29 mouse cellular contexts compared by ENCODE assay signal in the genomic region with DNA sequence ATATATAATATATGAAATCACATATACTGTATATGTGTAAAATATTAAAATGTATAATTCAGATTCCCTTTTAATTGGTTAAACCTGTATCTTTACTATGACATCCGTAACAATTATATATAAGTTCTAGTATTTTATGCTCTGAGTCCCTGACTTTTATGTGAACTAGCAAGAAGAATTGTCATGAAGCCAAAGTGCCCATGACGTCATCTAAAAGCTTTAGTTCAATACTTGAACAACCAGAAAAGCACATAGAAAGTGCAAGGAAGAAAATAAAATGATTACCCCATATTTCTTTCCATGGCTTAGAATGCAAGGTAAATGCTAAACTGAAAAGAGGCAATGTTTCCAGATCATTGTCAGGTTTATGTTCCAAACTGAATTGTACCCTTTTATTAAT.
DNase-seq lines count a peak whose midpoint lies in the region; ATAC-seq and TF ChIP-seq lines count a peak whose summit lies in the region.
"Had no signal": no experiment of that assay in that cellular context is flagged by ENCODE, and none has a peak within 500 bp of the region (broad histone marks: within the 10 kb centered on the region; RNA-seq: fewer than 3 reads in every experiment).

No protein-coding gene starts in this region.

- no peaks in the 10 kb centered on the region for H3K9me3 ChIP-seq in heart, embryonic 15.5 days (replicated peaks)
- no peaks in the 10 kb centered on the region for H3K9me3 ChIP-seq in lung, embryonic 14.5 days (ENCODE audit: low read depth, low read length)
- H3K9me3 ChIP-seq in stomach, embryonic 14.5 days (ENCODE audit: control insufficient read depth, low read depth, low read length), result no peaks in the 10 kb centered on the region
- no peaks in the 10 kb centered on the region; the same call in 1 of the 2 replicates for H3K9me3 ChIP-seq in forebrain, embryonic 16.5 days (ENCODE audit: control insufficient read depth, low read length)
- H3K9me3 ChIP-seq: neural tube, embryonic 13.5 days had no signal

- peak overlapping the region; percentile 63 for H3K27ac ChIP-seq in heart, embryonic 15.5 days
- peak overlapping the region; percentile 84 for H3K27ac ChIP-seq in lung, embryonic 14.5 days (ENCODE audit: low read depth)
- H3K27ac ChIP-seq in stomach, embryonic 14.5 days (ENCODE audit: low read length), result peak overlapping the region; percentile 89
- no peak overlapping the region for H3K27ac ChIP-seq in forebrain, embryonic 16.5 days (ENCODE audit: low read length)
- H3K27ac ChIP-seq: gastrocnemius, adult 2 months; hindbrain, embryonic 14.5 days; kidney, postnatal 0 days; liver, embryonic 14.5 days; neural tube, embryonic 13.5 days had no signal

- no peak for TF ChIP-seq CTCF in lung, embryonic 14.5 days (IDR thresholded peaks at IDR 0.05; ENCODE audit: low read depth)

- DNase-seq in heart, adult 9 months (ENCODE audit: low spot score in 2 of 2), result no peak
- DNase-seq in lung, embryonic 14.5 days, result peak; percentile 68
- DNase-seq in lung, postnatal 25 days (ENCODE audit: low spot score), result no peak
- DNase-seq in NIH3T3 (ENCODE audit: low read depth), result peak; percentile 57
- DNase-seq in left cerebral cortex, adult 9 months (ENCODE audit: low spot score in 2 of 2), result no peak
- DNase-seq: adrenal gland, postnatal 36 days; cerebellum, adult 18-20 months; cerebellum, postnatal 10 days; gastrocnemius, adult 2 months; gastrocnemius, postnatal 36 days; heart, adult 18-20 months; heart, postnatal 36 days; kidney, adult 8-10 months; kidney, postnatal 4 days; left cerebral cortex, postnatal 4 days; liver; lung, postnatal 36 days; right cerebral cortex, postnatal 4 days; thymus, postnatal 25 days had no signal

- H3K4me2 ChIP-seq in heart, embryonic 15.5 days, result no peak overlapping the region
- no peak overlapping the region for H3K4me2 ChIP-seq in lung, embryonic 14.5 days
- H3K4me2 ChIP-seq in stomach, embryonic 14.5 days (replicated peaks; ENCODE audit: low read depth, low read length), result no peak overlapping the region
- no peak overlapping the region for H3K4me2 ChIP-seq in forebrain, embryonic 16.5 days (ENCODE audit: low read length)
- H3K4me2 ChIP-seq: hindbrain, embryonic 14.5 days; midbrain, embryonic 11.5 days; neural tube, embryonic 13.5 days had no signal

- 68% methylated on average over 2 of the region's 2 CpGs for WGBS in heart, embryonic 15.5 days
- 62% methylated on average over 2 of the region's 2 CpGs for WGBS in lung, embryonic 14.5 days
- 65% methylated on average over 2 of the region's 2 CpGs for WGBS in stomach, embryonic 14.5 days
- 86% methylated on average over 2 of the region's 2 CpGs for WGBS in forebrain, embryonic 16.5 days

- H3K4me3 ChIP-seq in heart, embryonic 15.5 days, result no peak overlapping the region
- H3K4me3 ChIP-seq in lung, embryonic 14.5 days (ENCODE audit: low read depth, low read length), result no peak overlapping the region
- no peak overlapping the region for H3K4me3 ChIP-seq in stomach, embryonic 14.5 days (ENCODE audit: low read depth, low read length)
- H3K4me3 ChIP-seq in forebrain, embryonic 16.5 days (replicated peaks; ENCODE audit: low read length), result no peak overlapping the region
- H3K4me3 ChIP-seq: gastrocnemius, adult 2 months; neural tube, embryonic 13.5 days had no signal

- no peak overlapping the region for H3K9ac ChIP-seq in heart, embryonic 15.5 days
- no peak overlapping the region for H3K9ac ChIP-seq in lung, embryonic 14.5 days
- H3K9ac ChIP-seq in stomach, embryonic 14.5 days (replicated peaks; ENCODE audit: low read depth, low read length), result no peak overlapping the region
- H3K9ac ChIP-seq in forebrain, embryonic 16.5 days (replicated peaks; ENCODE audit: low read depth, low read length), result no peak overlapping the region
- H3K9ac ChIP-seq: hindbrain, embryonic 14.5 days; liver, embryonic 14.5 days; neural tube, embryonic 13.5 days had no signal

- H3K36me3 ChIP-seq in heart, embryonic 15.5 days, result no peaks in the 10 kb centered on the region
- H3K36me3 ChIP-seq in lung, embryonic 14.5 days (ENCODE audit: insufficient read depth), result no peaks in the 10 kb centered on the region
- H3K36me3 ChIP-seq in stomach, embryonic 14.5 days (ENCODE audit: control insufficient read depth, insufficient read depth, low read length), result no peaks in the 10 kb centered on the region
- peaks cover 9% of the 10 kb centered on the region; the same call in 1 of the 2 replicates for H3K36me3 ChIP-seq in forebrain, embryonic 16.5 days (ENCODE audit: control insufficient read depth, insufficient read depth)

- ATAC-seq in heart, embryonic 15.5 days (replicated peaks; ENCODE audit: insufficient number of reproducible peaks, insufficient read depth, low FRiP score, low read depth), result no peak
- no peak for ATAC-seq in lung, embryonic 14.5 days (ENCODE audit: insufficient read depth)
- ATAC-seq in stomach, embryonic 14.5 days (ENCODE audit: insufficient number of reproducible peaks, insufficient read depth, low FRiP score, low read depth), result no peak
- ATAC-seq in forebrain, embryonic 16.5 days, result no peak
- ATAC-seq: forebrain, embryonic 14.5 days; inflammation-experienced regulatory T-cells, adult 6 months had no signal

- peaks cover 2% of the 10 kb centered on the region; the same call in 1 of the 2 replicates for H3K4me1 ChIP-seq in heart, embryonic 15.5 days (replicated peaks)
- H3K4me1 ChIP-seq in lung, embryonic 14.5 days (ENCODE audit: insufficient read depth), result 0 out of 2 replicates have a peak, but pooled peaks cover 8% of the 10 kb centered on the region
- peaks cover 19% of the 10 kb centered on the region for H3K4me1 ChIP-seq in stomach, embryonic 14.5 days (ENCODE audit: control insufficient read depth, insufficient read depth, low read length)
- peaks cover 4% of the 10 kb centered on the region for H3K4me1 ChIP-seq in forebrain, embryonic 16.5 days (replicated peaks; ENCODE audit: control insufficient read depth, insufficient read depth, low read length)

- H3K27me3 ChIP-seq in heart, embryonic 15.5 days, result no peaks in the 10 kb centered on the region
- no peaks in the 10 kb centered on the region for H3K27me3 ChIP-seq in lung, embryonic 14.5 days (ENCODE audit: insufficient read depth, low read length)
- no peaks in the 10 kb centered on the region for H3K27me3 ChIP-seq in stomach, embryonic 14.5 days (ENCODE audit: control insufficient read depth, insufficient read depth, low read length)
- H3K27me3 ChIP-seq in forebrain, embryonic 16.5 days (replicated peaks; ENCODE audit: control insufficient read depth, insufficient read depth, low read length), result no peaks in the 10 kb centered on the region
- H3K27me3 ChIP-seq: neural tube, embryonic 13.5 days had no signal

Comparison
In these comparisons a context has a peak if more than half of its experiments do, and no peak if none do; other contexts are left out.
1. DNase-seq: peak in lung, embryonic 14.5 days (single experiment) and NIH3T3 (single experiment); none in heart, adult 9 months (0 of 2), lung, postnatal 25 days (single experiment) and left cerebral cortex, adult 9 months (0 of 2).